Mouse (Mus musculus) cerebellum, postnatal 10 days (tissue): Measurements from ENCODE around the gene Ccser2.
"Not testable (repeated sequence)": the region's sequence is repeated elsewhere in the genome, so short reads cannot be mapped to it uniquely, and the experiment has no call there.

Experiments
- DNase-seq, 2 experiments: peaks; one replicate each; pipeline ENCODE4 v3.0.0; 2021; ENCODE audit warnings: mixed read lengths in 2 of 2

Gene Ccser2

GRCm38 (mm10) chr14:36968628-36969147, at the start of gene Ccser2:
Gene Ccser2 (minus strand): TSS chr14:36968777.
- peak; percentile 99 to 100 for DNase-seq

- DNase-seq: no peak
Measured at GRCm38 (mm10) chr14:37015894-37016293, 47.3 kb upstream of the Ccser2 start.

- peak; percentile 67 to 82 for DNase-seq
Measured at GRCm38 (mm10) chr14:37013644-37014043, 45.1 kb upstream of the Ccser2 start.

GRCm38 (mm10) chr14:37009686-37010085, 41.1 kb upstream of the Ccser2 start:
- DNase-seq: no peak

- no peak for DNase-seq
Measured at GRCm38 (mm10) chr14:37006489-37006888, 37.9 kb upstream of the Ccser2 start.

- peak; percentile 49 to 64 for DNase-seq
Measured at GRCm38 (mm10) chr14:37005865-37006264, 37.3 kb upstream of the Ccser2 start.

GRCm38 (mm10) chr14:37003431-37004095, 35.0 kb upstream of the Ccser2 start:
- peak; percentile 56 to 65 for DNase-seq

- no peak for DNase-seq
Measured at GRCm38 (mm10) chr14:37002852-37003251, 34.3 kb upstream of the Ccser2 start.

GRCm38 (mm10) chr14:37000780-37001179, 32.2 kb upstream of the Ccser2 start:
- DNase-seq: not testable (repeated sequence)

- peak; percentile 59 to 68 for DNase-seq
Measured at GRCm38 (mm10) chr14:36989784-36990183, 21.2 kb upstream of the Ccser2 start.

- peak; percentile 40 to 60 for DNase-seq
Measured at GRCm38 (mm10) chr14:36985693-36986092, 17.1 kb upstream of the Ccser2 start.

- no peak for DNase-seq
Measured at GRCm38 (mm10) chr14:36975019-36975418, 6.4 kb upstream of the Ccser2 start.

GRCm38 (mm10) chr14:36971211-36971610, 2.6 kb upstream of the Ccser2 start:
- DNase-seq: no peak

- no peak for DNase-seq
Measured at GRCm38 (mm10) chr14:36969861-36970420, 1.4 kb upstream of the Ccser2 start.

- DNase-seq: peak in 1 of 2 experiments; percentile 75
Measured at GRCm38 (mm10) chr14:36968076-36968627, 425 bp downstream of the Ccser2 start.

GRCm38 (mm10) chr14:36965421-36965820, 3.2 kb downstream of the Ccser2 start:
- no peak for DNase-seq

GRCm38 (mm10) chr14:36962477-36962876, 6.1 kb downstream of the Ccser2 start:
- no peak for DNase-seq

- no peak for DNase-seq
Measured at GRCm38 (mm10) chr14:36957719-36958118, 10.9 kb downstream of the Ccser2 start.

GRCm38 (mm10) chr14:36957261-36957660, 11.3 kb downstream of the Ccser2 start:
- DNase-seq: no peak

GRCm38 (mm10) chr14:36956717-36957116, 11.9 kb downstream of the Ccser2 start:
- no peak for DNase-seq

- DNase-seq: peak; percentile 18 to 27
Measured at GRCm38 (mm10) chr14:36952687-36953426, 15.7 kb downstream of the Ccser2 start.

GRCm38 (mm10) chr14:36952142-36952541, 16.4 kb downstream of the Ccser2 start:
- DNase-seq: peak; percentile 42 to 59

- DNase-seq: no peak
Measured at GRCm38 (mm10) chr14:36942716-36943115, 25.9 kb downstream of the Ccser2 start.
